Mouse (Mus musculus): Measurements from ENCODE around the gene Cdc37.

DNA sequence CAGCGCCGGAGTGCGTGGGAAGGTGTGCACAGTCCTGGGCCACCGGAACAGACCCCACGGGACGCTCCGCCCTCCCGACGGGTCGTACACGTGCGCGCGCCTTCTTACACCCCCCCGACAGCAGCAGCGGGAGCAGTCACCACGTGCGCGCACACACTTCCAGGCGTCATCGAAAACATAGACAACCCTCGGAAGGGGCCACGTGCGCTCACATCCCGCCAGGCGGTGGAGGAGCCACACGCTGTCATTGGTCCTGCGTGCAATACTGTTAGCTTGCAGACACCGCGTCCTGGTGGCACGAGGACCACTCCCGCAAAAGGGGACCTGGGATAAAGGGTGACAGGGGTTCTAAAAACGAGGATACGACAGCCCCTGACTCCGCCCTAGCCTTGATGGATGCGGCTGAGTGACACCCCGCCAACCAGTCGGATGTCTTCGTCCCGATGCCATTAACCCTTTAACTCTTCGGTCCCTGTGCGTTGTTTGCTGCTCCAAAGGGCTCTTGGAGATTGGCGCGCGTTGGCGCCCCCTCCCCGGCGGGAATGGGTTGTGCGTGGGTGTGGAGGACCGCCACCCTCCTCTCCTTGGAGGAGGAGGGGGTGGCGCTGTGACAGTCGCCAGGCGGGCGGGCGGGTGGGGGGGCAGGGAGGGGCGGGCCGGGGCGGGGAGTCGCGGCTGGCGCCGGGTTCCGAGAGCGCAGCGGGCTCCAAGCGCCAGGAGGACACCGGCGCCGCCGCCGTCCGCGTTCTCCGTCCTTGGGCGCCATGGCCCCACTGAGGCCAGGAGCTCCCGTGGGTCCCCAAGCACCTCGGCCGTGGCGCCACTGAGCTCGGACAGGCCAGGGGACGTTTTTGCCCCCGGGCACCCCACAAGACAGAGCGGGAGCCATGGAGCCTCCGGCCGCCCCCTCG, 15.5 kb upstream of the Cdc37 start, which contains the start of gene Pde4a:
- TF ChIP-seq GATA1 (IDR thresholded peaks at IDR 0.05; ENCODE audit: low read length) (no peak), TAL1 (IDR thresholded peaks at IDR 0.05; ENCODE audit: low read length) (no peak)
